Mouse (Mus musculus) lung, postnatal 0 days (tissue): Measurements from ENCODE around the gene Tmbim6.

Source experiments
- CTCF ChIP-seq: IDR thresholded peaks from 2 replicates; pipeline ENCODE4 v1.5.1; 2016; ENCODE audit warnings: antibody characterized with exemption, mild to moderate bottlenecking
- EP300 ChIP-seq: IDR thresholded peaks from 2 replicates; pipeline ENCODE4 v1.6.1; 2016; ENCODE audit warnings: antibody characterized with exemption, mild to moderate bottlenecking, control low read depth

DNA sequence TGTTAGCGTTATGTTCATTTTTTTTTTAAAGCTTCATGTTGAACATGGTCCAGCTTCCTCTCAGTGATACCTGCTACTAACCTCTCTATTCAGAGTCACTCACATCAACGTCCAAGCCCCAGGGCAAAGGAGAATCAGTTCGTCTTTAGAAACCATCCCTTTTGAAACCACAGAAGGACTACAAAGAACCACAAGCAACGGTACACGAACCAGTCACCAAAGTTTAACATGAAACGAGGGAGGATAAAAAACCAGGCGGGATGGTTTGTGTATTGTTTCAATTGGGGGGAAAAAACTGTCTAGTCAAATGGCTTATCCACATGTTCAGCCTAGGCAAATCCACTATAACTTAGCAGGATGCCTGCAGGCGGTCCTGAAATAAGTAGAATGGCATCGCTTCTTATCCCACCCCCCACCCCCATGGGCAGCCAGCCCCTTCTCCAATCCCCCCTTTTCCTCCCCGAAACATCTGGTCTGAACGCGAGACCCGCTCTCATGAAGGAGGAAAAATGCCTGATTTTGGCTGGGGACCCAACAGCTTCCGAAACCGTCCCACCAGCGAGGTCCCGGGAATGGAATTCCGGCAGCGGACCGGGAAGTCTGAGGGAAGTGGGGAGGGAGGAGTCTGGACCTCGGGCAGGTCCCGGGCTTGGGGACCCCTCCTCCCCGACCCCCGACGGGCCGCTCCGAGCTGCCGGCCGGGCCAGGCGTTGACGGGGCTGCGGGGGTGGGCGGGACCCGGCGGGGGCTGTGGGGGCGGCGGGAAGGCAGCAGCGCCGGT lies 23.1 kb upstream of the Tmbim6 start:
- TF ChIP-seq EP300 (no peak), CTCF (no peak)
